Mouse (Mus musculus) heart, postnatal 0 days (tissue): Measurements from ENCODE around the gene Slc8a3. TPM values are rescaled to one million over a fixed set of nuclear protein-coding genes. Genes with fewer than 3 reads are reported as not detected.

Experiments used
- ATAC-seq: fragments of 200-750 bp; cut with Nextera tagmentation; 2 replicates; pipeline ENCODE4 v1.8.0; 2017; ENCODE audit warnings: low read depth, moderate number of reproducible peaks, moderate library complexity; ENCODE audit not compliant: insufficient read depth
- DNase-seq: peaks from one replicate; pipeline ENCODE4 v3.0.0-alpha.2; 2016; ENCODE audit warnings: low spot score
- H3K27ac ChIP-seq: fragments of 300-500 bp; sonication (generic); 2 replicates; pipeline ENCODE4 v1.5.1; 2014; ENCODE audit warnings: low read depth, mild to moderate bottlenecking
- H3K27me3 ChIP-seq: fragments of 300-500 bp; sonication (generic); 2 replicates; pipeline ENCODE4 v1.6.1; 2014; ENCODE audit warnings: low read length, mixed read lengths; ENCODE audit not compliant: control insufficient read depth, insufficient read depth
- H3K36me3 ChIP-seq: fragments of 300-500 bp; sonication (generic); replicated peaks from 2 replicates; pipeline ENCODE4 v1.6.1; 2014; ENCODE audit warnings: low read length, mixed read lengths; ENCODE audit not compliant: control insufficient read depth, insufficient read depth
- H3K4me1 ChIP-seq: fragments of 300-500 bp; sonication (generic); 2 replicates; pipeline ENCODE4 v1.6.1; 2014; ENCODE audit warnings: antibody characterized with exemption; ENCODE audit not compliant: control insufficient read depth, insufficient read depth
- H3K4me2 ChIP-seq: fragments of 300-500 bp; sonication (generic); 2 replicates; pipeline ENCODE4 v1.6.1; 2014; ENCODE audit warnings: low read depth, mild to moderate bottlenecking, low read length, moderate library complexity
- H3K4me3 ChIP-seq: fragments of 300-500 bp; sonication (generic); 2 replicates; pipeline ENCODE4 v1.5.1; 2014; ENCODE audit warnings: low read depth, low read length
- H3K9ac ChIP-seq: fragments of 300-500 bp; sonication (generic); replicated peaks from 2 replicates; pipeline ENCODE4 v1.6.1; 2014; ENCODE audit warnings: low read depth, low read length, mixed read lengths
- H3K9me3 ChIP-seq: fragments of 300-500 bp; sonication (generic); replicated peaks from 2 replicates; pipeline ENCODE4 v1.6.1; 2016; ENCODE audit warnings: low read length; ENCODE audit not compliant: control insufficient read depth
- CTCF ChIP-seq: IDR thresholded peaks from 2 replicates; pipeline ENCODE4 v1.5.1; 2016; ENCODE audit warnings: antibody characterized with exemption, control low read depth, low read depth
- EP300 ChIP-seq: IDR thresholded peaks from 2 replicates; pipeline ENCODE4 v1.6.1; 2016; ENCODE audit warnings: antibody characterized with exemption, low read depth
- WGBS: fragments of 180-500 bp; shearing (Covaris S2); extraction: QIAGEN DNeasy Blood & Tissue Kit; methylation state at CpG from one replicate; pipeline ENCODE4 v1.1.7; 2014; 5-methylcytosine and 5-hydroxymethylcytosine counted together
- polyA plus RNA-seq: library from polyadenylated mRNA; unstranded; fragments of >200 nt; fragmentation: Nextera tagmentation; extraction: Ambion mirVana; gene quantifications from 2 replicates; pipeline ENCODE4 v1.2.1, GENCODE M21; 2015
- total RNA-seq: library from RNA; depleted of rRNA; stranded (reverse); fragments of >200 nt; gene quantifications from 2 replicates; pipeline ENCODE4 v1.2.3, GENCODE M21; 2014; ENCODE audit warnings: low replicate concordance

Gene Slc8a3
- total and polyA plus RNA-seq, 2 experiments from 2014 or later = 0.15 TPM; not detected in 1

GRCm38 (mm10) chr12:81182073-81182472 is 150.9 kb downstream of the Slc8a3 start:
- no peak overlapping the region for H3K9ac ChIP-seq
- peak; percentile 36 for DNase-seq
- no peak overlapping the region for H3K4me2 ChIP-seq
- ATAC-seq = no peak; the same call in 1 of the 2 replicates
- H3K4me3 ChIP-seq = no peak overlapping the region
- H3K36me3 ChIP-seq = no peaks in the 10 kb centered on the region
- TF ChIP-seq CTCF (peak; percentile 86), EP300 (no peak)
- H3K27me3 ChIP-seq = no peaks in the 10 kb centered on the region
- no peak overlapping the region for H3K27ac ChIP-seq
- H3K9me3 ChIP-seq = no peaks in the 10 kb centered on the region
- WGBS = 49% methylated on average over 3 of the region's 3 CpGs
- H3K4me1 ChIP-seq = no peaks in the 10 kb centered on the region

DNA sequence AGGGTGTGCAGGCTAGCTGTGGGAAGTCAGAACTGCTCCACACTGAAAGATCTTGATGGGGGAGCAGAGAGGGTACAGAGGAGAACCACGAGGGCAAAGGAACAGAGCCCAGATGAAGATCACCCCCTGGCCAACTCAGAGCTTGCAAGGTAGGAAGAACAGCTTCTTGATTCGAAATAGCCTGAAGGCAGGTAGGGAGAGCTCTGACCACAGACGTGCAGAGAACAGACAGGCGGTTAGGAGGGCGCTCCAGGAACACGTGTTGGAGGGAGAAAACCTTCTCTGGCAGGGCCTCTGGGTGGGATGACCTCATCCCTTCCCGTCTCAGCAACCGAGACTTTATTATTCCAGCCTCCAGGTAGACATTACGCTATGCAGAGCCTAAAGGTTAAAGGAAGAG is 157.7 kb downstream of the Slc8a3 start:
- Histone ChIP-seq H3K9ac (no peak overlapping the region), H3K4me3 (no peak overlapping the region), H3K4me1 (no peaks in the 10 kb centered on the region), H3K36me3 (no peaks in the 10 kb centered on the region), H3K27ac (no peak overlapping the region), H3K9me3 (no peaks in the 10 kb centered on the region), H3K27me3 (no peaks in the 10 kb centered on the region), H3K4me2 (no peak overlapping the region)
- DNase-seq (no peak), ATAC-seq (no peak)
- no peak for TF ChIP-seq EP300
- no peak for TF ChIP-seq CTCF
- WGBS = 45% methylated on average over 9 of the region's 9 CpGs

- Histone ChIP-seq H3K36me3 (no peaks in the 10 kb centered on the region), H3K9ac (no peak overlapping the region), H3K9me3 (no peaks in the 10 kb centered on the region), H3K4me1 (no peaks in the 10 kb centered on the region), H3K27me3 (no peaks in the 10 kb centered on the region), H3K4me2 (no peak overlapping the region), H3K27ac (no peak overlapping the region), H3K4me3 (no peak overlapping the region)
- WGBS = 88% methylated on average over 4 of the region's 4 CpGs
- DNase-seq (no peak), ATAC-seq (no peak)
- TF ChIP-seq EP300 (no peak), CTCF (no peak)
Observed at GRCm38 (mm10) chr12:81173893-81174292, 159.1 kb downstream of the Slc8a3 start.

- no peak for TF ChIP-seq EP300
- no peak for TF ChIP-seq CTCF
- Histone ChIP-seq H3K27ac (no peak overlapping the region), H3K27me3 (no peaks in the 10 kb centered on the region), H3K4me3 (no peak overlapping the region), H3K9me3 (no peaks in the 10 kb centered on the region), H3K9ac (no peak overlapping the region), H3K4me1 (no peaks in the 10 kb centered on the region), H3K36me3 (no peaks in the 10 kb centered on the region), H3K4me2 (no peak overlapping the region)
- no peak for ATAC-seq
- no peak for DNase-seq
- WGBS = 72% methylated on average over 3 of the region's 3 CpGs
Observed at GRCm38 (mm10) chr12:81173011-81173410, 160.0 kb downstream of the Slc8a3 start.

- Histone ChIP-seq H3K27ac (no peak overlapping the region), H3K9ac (no peak overlapping the region), H3K9me3 (no peaks in the 10 kb centered on the region), H3K4me3 (no peak overlapping the region), H3K36me3 (no peaks in the 10 kb centered on the region), H3K27me3 (no peaks in the 10 kb centered on the region), H3K4me2 (no peak overlapping the region), H3K4me1 (no peaks in the 10 kb centered on the region)
- 73% methylated on average over 2 of the region's 2 CpGs for WGBS
- TF ChIP-seq CTCF = peak; percentile 15; the same call in 1 of the 2 replicates
- no peak for TF ChIP-seq EP300
- ATAC-seq (no peak), DNase-seq (no peak)
Observed at GRCm38 (mm10) chr12:81170076-81170475, 162.9 kb downstream of the Slc8a3 start.

DNA sequence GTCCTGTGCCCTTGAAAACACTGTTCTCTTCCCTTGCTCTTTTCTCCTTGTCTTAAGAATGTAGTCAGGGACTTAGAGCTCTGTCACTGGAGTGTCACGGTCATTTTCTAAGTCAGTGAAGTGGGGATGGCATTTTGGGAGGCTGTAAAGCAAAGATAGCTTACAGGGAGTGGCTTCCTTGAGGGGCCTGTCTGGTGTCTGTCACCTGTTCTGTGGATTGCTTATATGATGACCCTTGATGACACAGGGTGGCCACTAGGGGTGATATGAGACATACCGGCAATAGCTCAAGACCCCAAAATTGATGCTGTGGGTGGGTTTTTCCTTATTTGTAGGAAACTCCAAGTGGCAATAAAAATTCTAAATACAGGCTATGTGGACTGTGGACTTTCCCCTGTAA is 164.5 kb downstream of the Slc8a3 start:
- WGBS = 53% methylated on average over 2 of the region's 2 CpGs
- ATAC-seq (no peak), DNase-seq (no peak)
- Histone ChIP-seq H3K27ac (no peak overlapping the region), H3K4me3 (no peak overlapping the region), H3K9ac (no peak overlapping the region), H3K27me3 (no peaks in the 10 kb centered on the region), H3K36me3 (no peaks in the 10 kb centered on the region), H3K4me1 (no peaks in the 10 kb centered on the region), H3K9me3 (no peaks in the 10 kb centered on the region), H3K4me2 (no peak overlapping the region)
- TF ChIP-seq CTCF (no peak), EP300 (no peak)
